Comparison of ENCODE assay signal across 19 mouse cellular contexts in genomic region chr4:35571541-35572447, GRCm38 (mm10).
A peak's percentile ranks its signal among the peaks of the same experiment; 100 is the strongest.
DNase-seq lines count a peak whose midpoint lies in the region; ATAC-seq and TF ChIP-seq lines count a peak whose summit lies in the region.
"Had no signal": no experiment of that assay in that cellular context is flagged by ENCODE, and none has a peak within 500 bp of the region (broad histone marks: within the 10 kb centered on the region; RNA-seq: fewer than 3 reads in every experiment).

No protein-coding gene starts in this region.

- WGBS in hindbrain, embryonic 10.5 days = 54% methylated on average over 9 of the region's 9 CpGs
- 44% methylated on average over 9 of the region's 9 CpGs for WGBS in hindbrain, postnatal 0 days
- WGBS in hindbrain, embryonic 16.5 days = 47% methylated on average over 9 of the region's 9 CpGs

- H3K36me3 ChIP-seq in hindbrain, embryonic 10.5 days = no peaks in the 10 kb centered on the region
- H3K36me3 ChIP-seq in hindbrain, postnatal 0 days (ENCODE audit: insufficient read depth, low read length) = no peaks in the 10 kb centered on the region
- no peaks in the 10 kb centered on the region for H3K36me3 ChIP-seq in E14TG2a.4 (ENCODE audit: insufficient read depth, low read length)
- H3K36me3 ChIP-seq in hindbrain, embryonic 16.5 days (ENCODE audit: control insufficient read depth, insufficient read depth, low read length) = no peaks in the 10 kb centered on the region
- H3K36me3 ChIP-seq: embryonic facial prominence, embryonic 12.5 days; G1E; heart, embryonic 10.5 days; intestine, embryonic 15.5 days; limb, embryonic 12.5 days had no signal

- H3K9me3 ChIP-seq in hindbrain, embryonic 10.5 days = no peaks in the 10 kb centered on the region
- no peaks in the 10 kb centered on the region for H3K9me3 ChIP-seq in hindbrain, postnatal 0 days (ENCODE audit: low read length)
- 0 out of 2 replicates have a peak, but pooled peaks cover 3% of the 10 kb centered on the region for H3K9me3 ChIP-seq in E14TG2a.4 (ENCODE audit: low read length)
- H3K9me3 ChIP-seq in hindbrain, embryonic 16.5 days (ENCODE audit: control insufficient read depth, low read length) = no peaks in the 10 kb centered on the region
- H3K9me3 ChIP-seq: embryonic facial prominence, embryonic 12.5 days; heart, embryonic 10.5 days; intestine, embryonic 15.5 days; limb, embryonic 12.5 days had no signal

- no peak overlapping the region for H3K4me2 ChIP-seq in hindbrain, postnatal 0 days (ENCODE audit: low read depth, low read length)
- peak overlapping the region; percentile 15; the same call in 1 of the 2 replicates for H3K4me2 ChIP-seq in hindbrain, embryonic 16.5 days (ENCODE audit: low read length)
- H3K4me2 ChIP-seq: embryonic facial prominence, embryonic 12.5 days; intestine, embryonic 15.5 days; limb, embryonic 12.5 days had no signal

- TF ChIP-seq CTCF in hindbrain, postnatal 0 days (IDR thresholded peaks at IDR 0.05; ENCODE audit: low read depth) = no peak
- TF ChIP-seq CTCF in E14TG2a.4 (conservative IDR thresholded peaks at IDR 0.05; ENCODE audit: low read length) = no peak

- no peaks in the 10 kb centered on the region for H3K27me3 ChIP-seq in hindbrain, embryonic 10.5 days (ENCODE audit: insufficient read depth, poor library complexity, severe bottlenecking)
- no peaks in the 10 kb centered on the region for H3K27me3 ChIP-seq in hindbrain, postnatal 0 days (ENCODE audit: insufficient read depth, low read length)
- no peaks in the 10 kb centered on the region for H3K27me3 ChIP-seq in E14TG2a.4 (ENCODE audit: insufficient read depth, low read length)
- no peaks in the 10 kb centered on the region for H3K27me3 ChIP-seq in hindbrain, embryonic 16.5 days (replicated peaks; ENCODE audit: control insufficient read depth, insufficient read depth, low read length)
- H3K27me3 ChIP-seq: embryonic facial prominence, embryonic 12.5 days; intestine, embryonic 15.5 days; limb, embryonic 12.5 days had no signal

- no peak for ATAC-seq in hindbrain, postnatal 0 days
- ATAC-seq in hindbrain, embryonic 16.5 days = no peak
- ATAC-seq: intestine, embryonic 15.5 days had no signal

- no peak overlapping the region for H3K9ac ChIP-seq in hindbrain, postnatal 0 days (replicated peaks; ENCODE audit: low read length)
- no peak overlapping the region; the same call in 1 of the 2 replicates for H3K9ac ChIP-seq in hindbrain, embryonic 16.5 days (ENCODE audit: low read depth, low read length)
- H3K9ac ChIP-seq: embryonic facial prominence, embryonic 12.5 days; intestine, embryonic 15.5 days; limb, embryonic 12.5 days; liver, embryonic 14.5 days had no signal

- no peak for DNase-seq in hindbrain, embryonic 10.5 days (ENCODE audit: low spot score)
- DNase-seq in hindbrain, postnatal 0 days (ENCODE audit: low spot score) = no peak
- peak; percentile 42 for DNase-seq in ZHBTc4 (ENCODE audit: low read depth, low spot score)
- DNase-seq in thymus, postnatal 4 days = no peak
- no peak for DNase-seq in adrenal gland, adult 2 months
- DNase-seq in lung, postnatal 4 days = no peak
- DNase-seq: adrenal gland, postnatal 36 days; B cell, adult 2 months; cerebellum, postnatal 14 days; gastrocnemius, postnatal 10 days; lung, postnatal 10 days had no signal

- H3K27ac ChIP-seq in hindbrain, embryonic 10.5 days = 0 out of 2 replicates have a peak overlapping the region, but pooled peaks have one; percentile 16
- H3K27ac ChIP-seq in hindbrain, postnatal 0 days = no peak overlapping the region
- no peak overlapping the region for H3K27ac ChIP-seq in hindbrain, embryonic 16.5 days (ENCODE audit: low read depth, low read length)
- H3K27ac ChIP-seq: embryonic facial prominence, embryonic 12.5 days; heart, embryonic 10.5 days; intestine, embryonic 15.5 days; limb, embryonic 12.5 days; liver, embryonic 14.5 days had no signal

- no peak overlapping the region for H3K4me3 ChIP-seq in hindbrain, embryonic 10.5 days
- no peak overlapping the region for H3K4me3 ChIP-seq in hindbrain, postnatal 0 days (ENCODE audit: low read length)
- peak overlapping the region; percentile 48 for H3K4me3 ChIP-seq in E14TG2a.4 (replicated peaks; ENCODE audit: low read length)
- H3K4me3 ChIP-seq in hindbrain, embryonic 16.5 days (ENCODE audit: low read length) = no peak overlapping the region
- H3K4me3 ChIP-seq: embryonic facial prominence, embryonic 12.5 days; heart, embryonic 10.5 days; intestine, embryonic 15.5 days; limb, embryonic 12.5 days had no signal

- peaks cover 10% of the 10 kb centered on the region; the same call in 1 of the 2 replicates for H3K4me1 ChIP-seq in hindbrain, embryonic 10.5 days (replicated peaks)
- H3K4me1 ChIP-seq in hindbrain, postnatal 0 days (ENCODE audit: insufficient read depth, low read length) = no peaks in the 10 kb centered on the region
- H3K4me1 ChIP-seq in E14TG2a.4 (replicated peaks; ENCODE audit: low read depth, low read length) = peaks cover 8% of the 10 kb centered on the region
- no peaks in the 10 kb centered on the region; the same call in 1 of the 2 replicates for H3K4me1 ChIP-seq in hindbrain, embryonic 16.5 days (ENCODE audit: control insufficient read depth, insufficient read depth, low read depth, low read length)
- H3K4me1 ChIP-seq: embryonic facial prominence, embryonic 12.5 days; heart, embryonic 10.5 days; intestine, embryonic 15.5 days; limb, embryonic 12.5 days had no signal
